Mouse (Mus musculus) kidney, postnatal 0 days (tissue): ENCODE data around the gene Mus81. TPM values are rescaled to one million over a fixed set of nuclear protein-coding genes. Genes with fewer than 3 reads are reported as not detected.

Experiments used
- ATAC-seq: fragments of 200-750 bp; cut with Nextera tagmentation; replicated peaks from 2 replicates; pipeline ENCODE4 v1.8.0; 2017; ENCODE audit warnings: low read depth, moderate number of reproducible peaks, moderate TSS enrichment, moderate library complexity; ENCODE audit not compliant: low FRiP score
- DNase-seq: peaks from one replicate; pipeline ENCODE4 v3.0.0-alpha.2; 2016; ENCODE audit warnings: low spot score
- H3K27ac ChIP-seq: fragments of 300-500 bp; sonication (generic); 2 replicates; pipeline ENCODE4 v1.5.1; 2014; ENCODE audit warnings: mild to moderate bottlenecking
- H3K27me3 ChIP-seq: fragments of 300-500 bp; sonication (generic); 2 replicates; pipeline ENCODE4 v1.6.1; 2014; ENCODE audit warnings: low read length, mixed read lengths; ENCODE audit not compliant: insufficient read depth
- H3K36me3 ChIP-seq: fragments of 300-500 bp; sonication (generic); 2 replicates; pipeline ENCODE4 v1.6.1; 2014; ENCODE audit warnings: low read length, mixed read lengths; ENCODE audit not compliant: insufficient read depth
- H3K4me1 ChIP-seq: fragments of 300-500 bp; sonication (generic); replicated peaks from 2 replicates; pipeline ENCODE4 v1.6.1; 2014; ENCODE audit warnings: antibody characterized with exemption, low read length, mixed read lengths; ENCODE audit not compliant: insufficient read depth
- H3K4me2 ChIP-seq: fragments of 300-500 bp; sonication (generic); 2 replicates; pipeline ENCODE4 v1.6.1; 2014; ENCODE audit warnings: mild to moderate bottlenecking, low read length, moderate library complexity, mixed read lengths
- H3K4me3 ChIP-seq: fragments of 300-500 bp; sonication (generic); replicated peaks from 2 replicates; pipeline ENCODE4 v1.5.1; 2014; ENCODE audit warnings: low read depth, low read length
- H3K9ac ChIP-seq: fragments of 300-500 bp; sonication (generic); 2 replicates; pipeline ENCODE4 v1.6.1; 2014; ENCODE audit warnings: low read depth, low read length
- H3K9me3 ChIP-seq: fragments of 300-500 bp; sonication (generic); replicated peaks from 2 replicates; pipeline ENCODE4 v1.6.1; 2016; ENCODE audit warnings: low read length, inconsistent platforms, mixed read lengths
- CTCF ChIP-seq: IDR thresholded peaks from 2 replicates; pipeline ENCODE4 v1.5.1; 2016; ENCODE audit warnings: antibody characterized with exemption, low read depth, mild to moderate bottlenecking, moderate library complexity
- WGBS: fragments of 180-500 bp; shearing (Covaris S2); extraction: QIAGEN DNeasy Blood & Tissue Kit; methylation state at CpG from one replicate; pipeline ENCODE4 v1.1.7; 2014; 5-methylcytosine and 5-hydroxymethylcytosine counted together
- polyA plus RNA-seq: library from polyadenylated mRNA; unstranded; fragments of >200 nt; fragmentation: Nextera tagmentation; extraction: Ambion mirVana; gene quantifications from 2 replicates; pipeline ENCODE4 v1.2.1, GENCODE M21; 2015

Mus81 gene
- polyA plus RNA-seq, 1 experiment from 2014 or later, result 31.3 TPM

GRCm38 (mm10) chr19:5486771-5487170 is 1.4 kb downstream of the Mus81 start:
- Histone ChIP-seq H3K27me3 (no peaks in the 10 kb centered on the region), H3K4me3 (no peak overlapping the region), H3K9ac (no peak overlapping the region), H3K4me2 (no peak overlapping the region), H3K9me3 (no peaks in the 10 kb centered on the region), H3K4me1 (peaks cover under 1% of the 10 kb centered on the region; the same call in 1 of the 2 replicates), H3K27ac (no peak overlapping the region), H3K36me3 (peaks cover 34% of the 10 kb centered on the region)
- ATAC-seq (no peak), DNase-seq (no peak)
- no peak for TF ChIP-seq CTCF
- 76% methylated on average over 4 of the region's 4 CpGs for WGBS

GRCm38 (mm10) chr19:5486286-5486685 is 1.9 kb downstream of the Mus81 start:
- ATAC-seq (no peak), DNase-seq (no peak)
- Histone ChIP-seq H3K4me1 (no peaks in the 10 kb centered on the region; the same call in 1 of the 2 replicates), H3K27ac (no peak overlapping the region), H3K9me3 (no peaks in the 10 kb centered on the region), H3K27me3 (no peaks in the 10 kb centered on the region), H3K9ac (peak overlapping the region; percentile 20; the same call in 1 of the 2 replicates), H3K4me2 (no peak overlapping the region), H3K4me3 (no peak overlapping the region), H3K36me3 (peaks cover 39% of the 10 kb centered on the region)
- WGBS, result 67% methylated on average over 8 of the region's 8 CpGs
- TF ChIP-seq CTCF, result no peak

GRCm38 (mm10) chr19:5485821-5486220 is 2.4 kb downstream of the Mus81 start:
- no peak overlapping the region for H3K27ac ChIP-seq
- no peak for DNase-seq
- H3K9me3 ChIP-seq, result no peaks in the 10 kb centered on the region
- no peaks in the 10 kb centered on the region for H3K27me3 ChIP-seq
- WGBS, result 94% methylated on average over 7 of the region's 7 CpGs
- no peak for ATAC-seq
- no peaks in the 10 kb centered on the region; the same call in 1 of the 2 replicates for H3K4me1 ChIP-seq
- no peak overlapping the region for H3K4me3 ChIP-seq
- no peak for TF ChIP-seq CTCF
- peak overlapping the region; percentile 20; the same call in 1 of the 2 replicates for H3K9ac ChIP-seq
- peaks cover 43% of the 10 kb centered on the region for H3K36me3 ChIP-seq
- no peak overlapping the region for H3K4me2 ChIP-seq

GRCm38 (mm10) chr19:5485371-5485770 is 2.8 kb downstream of the Mus81 start:
- ATAC-seq, result no peak
- no peak for DNase-seq
- H3K36me3 ChIP-seq, result peaks cover 48% of the 10 kb centered on the region
- no peaks in the 10 kb centered on the region for H3K9me3 ChIP-seq
- TF ChIP-seq CTCF, result no peak
- H3K27me3 ChIP-seq, result no peaks in the 10 kb centered on the region
- 88% methylated on average over 8 of the region's 8 CpGs for WGBS
- H3K4me1 ChIP-seq, result no peaks in the 10 kb centered on the region; the same call in 1 of the 2 replicates
- H3K27ac ChIP-seq, result no peak overlapping the region
- no peak overlapping the region for H3K4me3 ChIP-seq
- peak overlapping the region; percentile 20; the same call in 1 of the 2 replicates for H3K9ac ChIP-seq
- H3K4me2 ChIP-seq, result no peak overlapping the region

- H3K36me3 ChIP-seq, result peaks cover 56% of the 10 kb centered on the region
- no peak overlapping the region for H3K4me2 ChIP-seq
- TF ChIP-seq CTCF, result no peak
- no peak overlapping the region for H3K9ac ChIP-seq
- DNase-seq (no peak), ATAC-seq (no peak)
- no peaks in the 10 kb centered on the region for H3K9me3 ChIP-seq
- H3K27ac ChIP-seq, result no peak overlapping the region
- no peaks in the 10 kb centered on the region; the same call in 1 of the 2 replicates for H3K4me1 ChIP-seq
- H3K27me3 ChIP-seq, result no peaks in the 10 kb centered on the region
- H3K4me3 ChIP-seq, result no peak overlapping the region
- 87% methylated on average over 5 of the region's 5 CpGs for WGBS
Observed at GRCm38 (mm10) chr19:5484496-5484895, 3.7 kb downstream of the Mus81 start.

- H3K4me1 ChIP-seq, result no peaks in the 10 kb centered on the region
- no peak overlapping the region for H3K4me3 ChIP-seq
- no peaks in the 10 kb centered on the region for H3K9me3 ChIP-seq
- no peak overlapping the region for H3K4me2 ChIP-seq
- peaks cover 58% of the 10 kb centered on the region for H3K36me3 ChIP-seq
- H3K27ac ChIP-seq, result no peak overlapping the region
- H3K27me3 ChIP-seq, result no peaks in the 10 kb centered on the region
- DNase-seq (no peak), ATAC-seq (no peak)
- no peak for TF ChIP-seq CTCF
- no peak overlapping the region for H3K9ac ChIP-seq
- WGBS, result 87% methylated on average over 19 of the region's 19 CpGs
Observed at GRCm38 (mm10) chr19:5483386-5484359, 4.5 kb downstream of the Mus81 start.
